Mouse (Mus musculus) myocyte (in vitro differentiated cells): ENCODE measurements around the gene Krt222. TPM values are rescaled to one million over a fixed set of nuclear protein-coding genes. Genes with fewer than 3 reads are reported as not detected.
"Not testable (repeated sequence)": the region's sequence is repeated elsewhere in the genome, so short reads cannot be mapped to it uniquely, and the experiment has no call there.

Experiments
- H3K27me3 ChIP-seq: one replicate; pipeline ENCODE4 v1.6.1; 2011; ENCODE audit not compliant: control insufficient read depth, insufficient read depth, insufficient read length
- H3K36me3 ChIP-seq: one replicate; pipeline ENCODE4 v1.6.1; 2011; ENCODE audit not compliant: control insufficient read depth, insufficient read depth
- H3K4me2 ChIP-seq: one replicate; pipeline ENCODE4 v1.6.1; 2011; ENCODE audit warnings: low read depth, control low read depth
- H3K4me3 ChIP-seq: one replicate; pipeline ENCODE4 v1.5.1; 2011; ENCODE audit warnings: mild to moderate bottlenecking, control low read depth, moderate library complexity
- H3K79me2 ChIP-seq: one replicate; pipeline ENCODE4 v1.6.1; 2011; ENCODE audit not compliant: control insufficient read depth, insufficient read depth
- H3ac ChIP-seq: one replicate; pipeline ENCODE4 v1.6.1; 2011; ENCODE audit not compliant: control insufficient read depth, insufficient read length
- CEBPB ChIP-seq: IDR thresholded peaks from 2 replicates; pipeline ENCODE4 v1.6.1; 2011; ENCODE audit warnings: mild to moderate bottlenecking, moderate library complexity; ENCODE audit not compliant: poor library complexity, insufficient read depth, severe bottlenecking
- E2F4 ChIP-seq: IDR thresholded peaks from one replicate; pipeline ENCODE4 v1.6.1; 2011; ENCODE audit warnings: mild to moderate bottlenecking, control low read depth, moderate library complexity; ENCODE audit not compliant: insufficient read depth
- MAX ChIP-seq: IDR thresholded peaks from one replicate; pipeline ENCODE4 v1.6.1; 2011; ENCODE audit warnings: low read depth, mild to moderate bottlenecking, control low read depth
- MYOD1 ChIP-seq, 3 experiments: IDR thresholded peaks; one replicate each; pipeline ENCODE4 v1.6.1; 2011; ENCODE audit warnings: control low read depth in 2 of 3, low read depth in 2 of 3, mild to moderate bottlenecking in 2 of 3, moderate library complexity in 1 of 3; ENCODE audit not compliant: insufficient read length in 2 of 3, control insufficient read depth in 1 of 3
- MYOG ChIP-seq, 3 experiments: IDR thresholded peaks; one replicate each; pipeline ENCODE4 v1.6.1; 2011; ENCODE audit warnings: control low read depth in 2 of 3, low read depth in 2 of 3, mild to moderate bottlenecking in 2 of 3; ENCODE audit not compliant: insufficient read length in 2 of 3, control insufficient read depth in 1 of 3, insufficient read depth in 1 of 3
- POLR2A ChIP-seq: IDR thresholded peaks from one replicate; pipeline ENCODE4 v1.6.1; 2011; ENCODE audit warnings: low read depth, mild to moderate bottlenecking, control low read depth, moderate library complexity; ENCODE audit not compliant: insufficient read length
- POLR2AphosphoS2 ChIP-seq: IDR thresholded peaks from one replicate; pipeline ENCODE4 v1.6.1; 2011; ENCODE audit warnings: low read depth, control low read depth; ENCODE audit not compliant: insufficient read length
- REST ChIP-seq: IDR thresholded peaks from one replicate; pipeline ENCODE4 v1.6.1; 2011; ENCODE audit warnings: mild to moderate bottlenecking, control low read depth, moderate library complexity; ENCODE audit not compliant: insufficient read depth, insufficient read length
- SRF ChIP-seq: IDR thresholded peaks from one replicate; pipeline ENCODE4 v1.6.1; 2011; ENCODE audit warnings: low read depth; ENCODE audit not compliant: control insufficient read depth, insufficient read length
- TCF12 ChIP-seq: IDR thresholded peaks from one replicate; pipeline ENCODE4 v1.6.1; 2011; ENCODE audit warnings: mild to moderate bottlenecking, control low read depth; ENCODE audit not compliant: poor library complexity, insufficient read depth, severe bottlenecking
- TCF3 ChIP-seq: IDR thresholded peaks from one replicate; pipeline ENCODE4 v1.6.1; 2011; ENCODE audit warnings: low read depth, control low read depth; ENCODE audit not compliant: insufficient read length
- USF1 ChIP-seq: IDR thresholded peaks from one replicate; pipeline ENCODE4 v1.6.1; 2011; ENCODE audit warnings: low read depth, mild to moderate bottlenecking, control low read depth, moderate library complexity
- polyA plus RNA-seq: library from polyadenylated mRNA; unstranded; fragments of >200 nt; fragmentation: generic; extraction: Trizol; gene quantifications from one replicate; pipeline ENCODE4 v1.2.1, GENCODE M21; 2012; ENCODE audit warnings: missing spikeins

The Krt222 gene
- polyA plus RNA-seq, 1 experiment = 0.06 TPM

DNA sequence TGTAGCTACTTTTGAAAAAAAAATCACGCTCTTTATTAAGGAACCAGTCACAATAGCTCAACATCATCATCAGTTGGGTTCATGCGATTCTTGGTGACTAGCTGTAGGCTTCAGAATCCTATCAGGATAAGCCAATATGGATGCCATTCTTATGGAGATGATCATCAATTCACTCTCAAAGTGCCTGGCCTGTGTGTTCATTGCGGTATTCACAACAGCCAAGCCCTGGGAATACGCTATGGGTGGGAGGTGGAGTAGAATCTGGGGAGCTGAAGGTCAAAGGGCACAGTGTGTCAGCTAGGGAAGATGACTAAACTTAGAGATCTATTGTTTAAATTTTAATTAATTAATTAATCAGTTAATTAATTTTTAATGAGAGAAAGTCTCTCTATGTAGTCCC lies 4.0 kb upstream of the Krt222 start:
- H3K4me2 ChIP-seq = no peak overlapping the region
- H3K79me2 ChIP-seq = no peaks in the 10 kb centered on the region
- no peak overlapping the region for H3ac ChIP-seq
- no peak for TF ChIP-seq SRF
- no peak for TF ChIP-seq POLR2AphosphoS2
- no peak for TF ChIP-seq POLR2A
- TF ChIP-seq USF1 = no peak
- TF ChIP-seq E2F4 = no peak
- no peak for TF ChIP-seq CEBPB
- peaks cover 36% of the 10 kb centered on the region for H3K27me3 ChIP-seq
- no peak overlapping the region for H3K4me3 ChIP-seq
- H3K36me3 ChIP-seq = no peaks in the 10 kb centered on the region

- H3K4me3 ChIP-seq, H3K4me2 ChIP-seq, H3ac ChIP-seq: not testable (repeated sequence)
Measured at GRCm38 (mm10) chr11:99244519-99244918, 634 bp upstream of the Krt222 start.

DNA sequence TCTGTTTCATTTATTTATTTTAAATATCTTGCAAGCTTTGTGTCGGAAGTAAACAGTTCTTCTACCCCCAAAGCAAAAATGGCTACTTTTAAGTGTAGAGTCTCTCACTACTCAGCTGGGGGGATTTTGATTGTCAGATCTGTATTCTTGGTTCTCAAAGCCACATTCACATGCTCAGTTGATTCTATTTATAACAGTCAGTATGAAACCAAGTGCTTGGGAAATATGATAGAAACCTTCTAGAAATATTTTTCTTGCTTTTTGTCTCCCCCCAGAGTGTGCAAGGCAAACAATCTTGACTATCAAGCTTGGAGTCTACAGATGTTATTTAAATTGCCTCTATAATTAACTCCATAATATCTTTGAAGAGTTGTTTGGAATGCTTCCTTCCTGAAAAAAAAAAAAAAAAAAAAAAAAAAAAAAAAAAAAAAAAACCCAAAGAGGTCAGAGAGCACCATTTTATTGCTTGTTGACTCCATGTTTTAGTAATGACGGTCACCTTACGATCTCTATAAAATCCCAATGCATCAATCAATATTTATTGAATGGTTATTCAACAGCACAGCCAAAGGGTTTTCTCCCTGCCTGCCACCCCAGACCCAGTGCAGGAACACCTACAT lies 575 bp downstream of the Krt222 start:
- H3K36me3 ChIP-seq = no peaks in the 10 kb centered on the region
- H3K27me3 ChIP-seq = peaks cover 44% of the 10 kb centered on the region
- H3K4me2 ChIP-seq = no peak overlapping the region
- H3K79me2 ChIP-seq = no peaks in the 10 kb centered on the region
- no peak overlapping the region for H3ac ChIP-seq
- H3K4me3 ChIP-seq = no peak overlapping the region
- TF ChIP-seq MYOG (IDR thresholded peaks at IDR 0.05; ENCODE audit: control insufficient read depth in 1 of 3, insufficient read depth in 1 of 3, insufficient read length in 2 of 3, low read depth in 2 of 3) = no peak
- no peak for TF ChIP-seq E2F4
- TF ChIP-seq SRF = no peak
- TF ChIP-seq MAX = no peak
- no peak for TF ChIP-seq USF1
- no peak for TF ChIP-seq REST
- TF ChIP-seq CEBPB = no peak
- TF ChIP-seq MYOD1 (IDR thresholded peaks at IDR 0.05; ENCODE audit: control insufficient read depth in 1 of 3, insufficient read length in 2 of 3, low read depth in 2 of 3) = no peak
- no peak for TF ChIP-seq TCF12
- no peak for TF ChIP-seq POLR2A
- TF ChIP-seq POLR2AphosphoS2 = no peak
- TF ChIP-seq TCF3 = no peak

More at GRCm38 (mm10) chr11:99244519-99244918, 634 bp upstream of the Krt222 start:
- not testable (repeated sequence) for H3K36me3 ChIP-seq, H3K79me2 ChIP-seq
- H3K27me3 ChIP-seq = peaks cover 38% of the 10 kb centered on the region

DNA sequence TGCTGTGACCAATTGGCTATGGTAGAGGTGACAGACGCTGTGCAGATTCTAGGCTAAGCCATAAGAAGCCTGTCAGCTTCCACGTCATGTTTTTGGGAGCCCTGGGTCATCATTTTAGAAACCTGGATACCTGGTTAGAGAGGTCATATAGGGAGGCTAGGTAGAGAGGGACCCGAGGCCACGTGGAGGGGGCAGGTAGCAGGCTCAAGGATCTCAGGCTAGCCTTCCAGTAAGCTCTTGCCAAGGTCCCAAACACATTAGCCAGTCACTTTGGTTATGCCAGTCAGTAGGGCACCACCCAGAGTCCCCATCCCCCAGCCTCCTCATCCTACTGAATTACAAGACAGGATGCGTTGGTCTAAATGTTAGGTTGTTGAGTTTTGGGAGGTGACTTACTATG lies 1.8 kb downstream of the Krt222 start:
- H3K4me3 ChIP-seq = no peak overlapping the region
- TF ChIP-seq USF1 (no peak), TCF12 (no peak), SRF (no peak), MYOD1 (IDR thresholded peaks at IDR 0.05; ENCODE audit: control insufficient read depth in 1 of 3, insufficient read length in 2 of 3, low read depth in 2 of 3) (no peak), POLR2A (no peak), CEBPB (no peak), POLR2AphosphoS2 (no peak), MYOG (IDR thresholded peaks at IDR 0.05; ENCODE audit: control insufficient read depth in 1 of 3, insufficient read depth in 1 of 3, insufficient read length in 2 of 3, low read depth in 2 of 3) (no peak)
- H3K36me3 ChIP-seq = no peaks in the 10 kb centered on the region
- peaks cover 49% of the 10 kb centered on the region for H3K27me3 ChIP-seq
- H3ac ChIP-seq = no peak overlapping the region
- H3K79me2 ChIP-seq = no peaks in the 10 kb centered on the region
- no peak overlapping the region for H3K4me2 ChIP-seq

DNA sequence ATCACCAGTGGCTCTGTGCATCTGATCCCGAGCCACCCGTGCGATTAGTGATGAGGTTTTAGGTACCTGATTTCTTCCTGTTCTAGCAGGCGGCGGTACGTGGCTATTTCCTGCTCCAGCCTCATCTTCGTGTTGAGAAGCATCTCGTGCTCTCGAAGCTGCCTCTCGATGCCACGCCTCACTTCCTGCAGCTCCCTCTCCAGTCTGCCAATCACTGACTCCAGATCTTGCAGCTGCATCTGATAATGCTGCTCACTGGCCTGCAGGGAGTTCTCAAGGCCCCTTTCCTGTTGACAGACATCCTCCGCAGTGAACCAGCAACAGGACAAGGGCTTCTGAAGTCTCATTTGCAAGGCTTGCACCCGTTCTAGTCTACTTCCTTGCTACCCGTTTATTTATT lies 5.4 kb downstream of the Krt222 start:
- no peak overlapping the region for H3K4me3 ChIP-seq
- H3K36me3 ChIP-seq = no peaks in the 10 kb centered on the region
- no peaks in the 10 kb centered on the region for H3K79me2 ChIP-seq
- TF ChIP-seq POLR2AphosphoS2 (no peak), POLR2A (no peak), USF1 (no peak), E2F4 (no peak), SRF (no peak), CEBPB (no peak), MAX (no peak)
- H3K4me2 ChIP-seq = no peak overlapping the region
- peaks cover 21% of the 10 kb centered on the region for H3K27me3 ChIP-seq
- no peak overlapping the region for H3ac ChIP-seq
